Mouse (Mus musculus) bone marrow, adult 2 months (tissue): Measurements from ENCODE around the gene Exoc6.

ENCODE experiments used
- CTCF ChIP-seq: fragments of 200-500 bp; IDR thresholded peaks from 2 replicates; pipeline ENCODE4 v1.5.1; 2011; ENCODE audit warnings: low read length, control low read depth; ENCODE audit not compliant: control insufficient read depth, insufficient read depth
- POLR2A ChIP-seq: fragments of 200-500 bp; IDR thresholded peaks from 2 replicates; pipeline ENCODE4 v1.6.1; 2011; ENCODE audit warnings: low read depth, mild to moderate bottlenecking, control low read depth, low read length, borderline replicate concordance; ENCODE audit not compliant: control insufficient read depth

GRCm38 (mm10) chr19:37506614-37507013 lies 43.6 kb upstream of the Exoc6 start:
- TF ChIP-seq POLR2A (no peak), CTCF (no peak)
